Mouse (Mus musculus) CH12.LX (cell line): ENCODE results near the gene Eepd1. TPM values are rescaled to one million over a fixed set of nuclear protein-coding genes. Genes with fewer than 3 reads are reported as not detected.

ENCODE experiments used
- DNase-seq: peaks from one replicate; pipeline ENCODE4 v3.0.0-alpha.2; 2013; ENCODE audit errors: extremely low read depth
- H3K27ac ChIP-seq: 2 replicates; pipeline ENCODE4 v1.5.1; 2012; ENCODE audit warnings: low read depth, mild to moderate bottlenecking, control low read depth, moderate library complexity; ENCODE audit not compliant: insufficient read depth
- H3K27me3 ChIP-seq: replicated peaks from 2 replicates; pipeline ENCODE3; 2012; ENCODE audit warnings: inconsistent platforms
- H3K36me3 ChIP-seq, 2 experiments: replicated peaks in 1 of 2; 2 replicates each; pipeline versions ENCODE3 to v1.6.1; 2012; ENCODE audit warnings: inconsistent platforms in 1 of 2, low read length in 1 of 2, mild to moderate bottlenecking in 1 of 2, mixed read lengths in 1 of 2, moderate library complexity in 1 of 2; ENCODE audit not compliant: control insufficient read depth in 1 of 2, insufficient read depth in 1 of 2
- H3K4me1 ChIP-seq, 2 experiments: 2 replicates each; pipeline ENCODE4 v1.6.1; 2012; ENCODE audit warnings: inconsistent platforms in 1 of 2, moderate library complexity in 1 of 2; ENCODE audit not compliant: insufficient read depth in 2 of 2, control insufficient read depth in 1 of 2
- H3K4me2 ChIP-seq: 2 replicates; pipeline ENCODE4 v1.6.1; 2012; ENCODE audit warnings: low read depth, mild to moderate bottlenecking, control low read depth; ENCODE audit not compliant: poor library complexity, insufficient read depth, severe bottlenecking
- H3K4me3 ChIP-seq, 3 experiments: fragments of 150-350 bp in 1 of 3; sonication (generic) in 1 of 3; replicated peaks in 1 of 3; 2 replicates each; pipeline versions ENCODE3 to v1.5.1; 2011 to 2012; ENCODE audit warnings: low read depth in 2 of 3, low read length in 2 of 3, mild to moderate bottlenecking in 2 of 3, moderate library complexity in 2 of 3, control low read depth in 1 of 3, improper control_type of control experiment in 1 of 3, inconsistent platforms in 1 of 3, mixed read lengths in 1 of 3; ENCODE audit not compliant: poor library complexity in 1 of 3
- H3K79me2 ChIP-seq: replicated peaks from 2 replicates; pipeline ENCODE4 v1.6.1; 2012; ENCODE audit warnings: mild to moderate bottlenecking, moderate library complexity; ENCODE audit not compliant: control insufficient read depth, poor library complexity, insufficient read depth, severe bottlenecking; ENCODE audit errors: extremely low read depth
- H3K9ac ChIP-seq: 2 replicates; pipeline ENCODE4 v1.6.1; 2012; ENCODE audit warnings: low read depth, mild to moderate bottlenecking, control low read depth, moderate library complexity; ENCODE audit not compliant: insufficient read depth
- H3K9me3 ChIP-seq: replicated peaks from 2 replicates; pipeline ENCODE3; 2012; ENCODE audit warnings: low read length, inconsistent platforms, mixed read lengths
- BHLHE40 ChIP-seq: IDR thresholded peaks from 2 replicates; pipeline ENCODE4 v1.6.1; 2011; ENCODE audit warnings: mild to moderate bottlenecking, low read depth, low read length, improper control_type of control experiment
- CHD2 ChIP-seq: IDR thresholded peaks from 2 replicates; pipeline ENCODE4 v1.6.1; 2011; ENCODE audit warnings: low read length, improper control_type of control experiment
- CTCF ChIP-seq, 2 experiments: IDR thresholded peaks in 1 of 2; conservative IDR thresholded peaks in 1 of 2; 2 replicates each; pipeline ENCODE4 v1.5.1; 2011 to 2012; ENCODE audit warnings: low read depth in 2 of 2, low read length in 2 of 2, improper control_type of control experiment in 1 of 2, inconsistent platforms in 1 of 2, mild to moderate bottlenecking in 1 of 2, moderate library complexity in 1 of 2
- ETS1 ChIP-seq: conservative IDR thresholded peaks from 2 replicates; pipeline ENCODE4 v1.6.1; 2012; ENCODE audit warnings: low read depth, mild to moderate bottlenecking, inconsistent platforms, low read length, improper control_type of control experiment, moderate library complexity
- HCFC1 ChIP-seq: IDR thresholded peaks from 2 replicates; pipeline ENCODE4 v1.6.1; 2012; ENCODE audit warnings: low read depth, mild to moderate bottlenecking, inconsistent platforms, low read length, improper control_type of control experiment
- JUN ChIP-seq: IDR thresholded peaks from 2 replicates; pipeline ENCODE4 v1.6.1; 2011; ENCODE audit warnings: low read depth, mild to moderate bottlenecking, low read length, improper control_type of control experiment, moderate library complexity; ENCODE audit not compliant: insufficient read depth
- JUND ChIP-seq: conservative IDR thresholded peaks from 2 replicates; pipeline ENCODE4 v1.6.1; 2011; ENCODE audit warnings: low read depth, low read length, improper control_type of control experiment
- MAFK ChIP-seq: IDR thresholded peaks from 2 replicates; pipeline ENCODE4 v1.6.1; 2011; ENCODE audit warnings: low read length, improper control_type of control experiment; ENCODE audit not compliant: insufficient replicate concordance
- MEF2A ChIP-seq: IDR thresholded peaks from 2 replicates; pipeline ENCODE4 v1.6.1; 2014; ENCODE audit warnings: low read depth, mild to moderate bottlenecking, inconsistent platforms, low read length, improper control_type of control experiment, borderline replicate concordance
- MXI1 ChIP-seq: IDR thresholded peaks from 2 replicates; pipeline ENCODE4 v1.6.1; 2011; ENCODE audit warnings: mild to moderate bottlenecking, low read depth, low read length, improper control_type of control experiment
- NELFE ChIP-seq: IDR thresholded peaks from 2 replicates; pipeline ENCODE4 v1.6.1; 2011; ENCODE audit warnings: low read depth, low read length, improper control_type of control experiment
- NRF1 ChIP-seq: IDR thresholded peaks from 2 replicates; pipeline ENCODE4 v1.6.1; 2014; ENCODE audit warnings: low read depth, mild to moderate bottlenecking, inconsistent platforms, low read length, improper control_type of control experiment, moderate library complexity
- POLR2AphosphoS2 ChIP-seq: IDR thresholded peaks from 2 replicates; pipeline ENCODE4 v1.6.1; 2011; ENCODE audit warnings: low read depth, low read length, improper control_type of control experiment
- RCOR1 ChIP-seq: conservative IDR thresholded peaks from 2 replicates; pipeline ENCODE4 v1.6.1; 2012; ENCODE audit warnings: low read depth, mild to moderate bottlenecking, inconsistent platforms, low read length, improper control_type of control experiment
- SMC3 ChIP-seq: IDR thresholded peaks from 2 replicates; pipeline ENCODE4 v1.6.1; 2011; ENCODE audit warnings: low read depth, low read length, improper control_type of control experiment
- TBP ChIP-seq: conservative IDR thresholded peaks from 2 replicates; pipeline ENCODE4 v1.6.1; 2011; ENCODE audit warnings: low read depth, low read length, improper control_type of control experiment
- TCF12 ChIP-seq: IDR thresholded peaks from 2 replicates; pipeline ENCODE4 v1.6.1; 2014; ENCODE audit warnings: low read depth, mild to moderate bottlenecking, inconsistent platforms, low read length, improper control_type of control experiment
- UBTF ChIP-seq: IDR thresholded peaks from 2 replicates; pipeline ENCODE4 v1.6.1; 2012; ENCODE audit warnings: low read depth, mild to moderate bottlenecking, inconsistent platforms, low read length, improper control_type of control experiment, moderate library complexity
- USF1 ChIP-seq: IDR thresholded peaks from 2 replicates; pipeline ENCODE4 v1.6.1; 2014; ENCODE audit warnings: low read depth, mild to moderate bottlenecking, inconsistent platforms, low read length, improper control_type of control experiment
- USF2 ChIP-seq: conservative IDR thresholded peaks from 2 replicates; pipeline ENCODE4 v1.6.1; 2011; ENCODE audit warnings: low read depth, low read length, improper control_type of control experiment
- ZMIZ1 ChIP-seq: IDR thresholded peaks from 2 replicates; pipeline ENCODE4 v1.6.1; 2012; ENCODE audit warnings: low read depth, mild to moderate bottlenecking, inconsistent platforms, low read length, improper control_type of control experiment
- dilution Hi-C: fragments of 300-500 bp; cut with MboI; formaldehyde crosslinking; loops from 2 replicates; pipeline ENCODE4 v1.14.3; 2020; ENCODE audit warnings: low sequenced_read_pairs; ENCODE audit not compliant: extremely low pct_unique_long_range_greater_than_20kb, extremely low pct_ligation_motif_present
- in situ Hi-C: fragments of 300-500 bp; cut with MboI; formaldehyde crosslinking; loops from 3 replicates; pipeline ENCODE4 v1.14.3; 2019; ENCODE audit warnings: low sequenced_read_pairs, low pct_ligation_motif_present, low pct_unique_long_range_greater_than_20kb, mixed read lengths
- polyA plus RNA-seq: library from polyadenylated mRNA; unstranded; fragments of >175 nt; gene quantifications from 2 replicates; pipeline ENCODE4 v1.2.1, GENCODE M21; 2012; ENCODE audit warnings: low read depth; ENCODE audit not compliant: insufficient read length
- total RNA-seq, 2 experiments: library from RNA; depleted of rRNA; stranded (reverse); fragments of 300-350 nt in 1 of 2; fragments of >200 nt in 1 of 2; gene quantifications; 2 replicates each; pipeline ENCODE4 v1.2.3; 2012 to 2014

Eepd1 gene
- total and polyA plus RNA-seq, 3 experiments, result 1.3 to 2.5 (median 2.2) TPM

DNA sequence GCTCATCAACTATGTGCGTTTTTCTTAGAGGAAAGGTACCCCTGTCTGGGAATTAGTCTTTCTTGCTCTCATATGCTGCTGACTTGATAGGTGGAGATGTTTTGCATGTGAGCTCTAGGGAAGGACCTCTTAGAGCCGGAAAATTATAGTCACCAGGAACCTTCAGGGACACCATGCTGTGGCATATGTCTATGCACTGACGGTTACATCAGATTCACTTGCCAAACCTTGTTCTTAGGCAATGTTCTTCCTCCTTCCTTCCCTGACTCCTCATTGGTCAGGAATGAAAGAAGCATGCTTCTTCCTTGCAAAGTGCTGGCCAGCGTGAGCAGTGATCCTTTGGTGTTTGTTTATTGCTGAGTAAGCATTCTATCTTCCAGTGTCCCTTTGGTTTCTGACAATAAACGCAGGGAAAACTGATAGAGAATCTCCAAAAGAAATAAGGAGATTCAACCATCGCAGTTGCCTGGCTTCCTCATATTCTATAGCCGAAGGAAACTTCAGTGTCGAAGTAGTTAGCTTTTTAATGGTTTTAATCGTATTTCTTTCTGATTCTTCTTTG lies 5.0 kb downstream of the Eepd1 start:
- in situ Hi-C loops, result loop anchor here (10.0 kb wide), 1 partner anchor 98 kb away; no protein-coding TSS in a partner anchor
- Histone ChIP-seq H3K79me2 (no peaks in the 10 kb centered on the region), H3K36me3 (peaks cover 0 to 5% of the 10 kb centered on the region in 2 experiments), H3K27ac (no peak overlapping the region), H3K4me3 (no peak overlapping the region), H3K9ac (no peak overlapping the region), H3K9me3 (no peaks in the 10 kb centered on the region), H3K4me1 (peaks cover 6 to 31% of the 10 kb centered on the region in 2 experiments; a peak in 3 of 4 replicates), H3K27me3 (no peaks in the 10 kb centered on the region), H3K4me2 (no peak overlapping the region)
- DNase-seq, result peak; percentile 51
- dilution Hi-C loops, result no loop called here
- TF ChIP-seq USF1, result no peak
- TF ChIP-seq UBTF, result no peak
- no peak for TF ChIP-seq HCFC1
- TF ChIP-seq ZMIZ1, result no peak
- no peak for TF ChIP-seq SMC3
- TF ChIP-seq ETS1, result peak; percentile 67
- no peak for TF ChIP-seq CHD2
- no peak for TF ChIP-seq TCF12
- TF ChIP-seq CTCF (conservative IDR thresholded peaks at IDR 0.05 in 1 of 2, IDR thresholded peaks at IDR 0.05 in 1 of 2; ENCODE audit: low read depth in 2 of 2, low read length in 2 of 2), result no peak
- no peak for TF ChIP-seq JUND
- TF ChIP-seq MXI1, result no peak
- TF ChIP-seq NELFE, result no peak
- no peak for TF ChIP-seq TBP
- no peak for TF ChIP-seq JUN
- TF ChIP-seq POLR2AphosphoS2, result no peak
- TF ChIP-seq USF2, result no peak
- TF ChIP-seq BHLHE40, result peak; percentile 25; the same call in 1 of the 2 replicates
- no peak for TF ChIP-seq RCOR1
- TF ChIP-seq MAFK, result peak; percentile 94
- TF ChIP-seq MEF2A, result no peak
- TF ChIP-seq NRF1, result no peak
- TF ChIP-seq, all 38 proteins: peak for 3
